14 mouse cellular contexts compared by ENCODE assay signal in the genomic region with DNA sequence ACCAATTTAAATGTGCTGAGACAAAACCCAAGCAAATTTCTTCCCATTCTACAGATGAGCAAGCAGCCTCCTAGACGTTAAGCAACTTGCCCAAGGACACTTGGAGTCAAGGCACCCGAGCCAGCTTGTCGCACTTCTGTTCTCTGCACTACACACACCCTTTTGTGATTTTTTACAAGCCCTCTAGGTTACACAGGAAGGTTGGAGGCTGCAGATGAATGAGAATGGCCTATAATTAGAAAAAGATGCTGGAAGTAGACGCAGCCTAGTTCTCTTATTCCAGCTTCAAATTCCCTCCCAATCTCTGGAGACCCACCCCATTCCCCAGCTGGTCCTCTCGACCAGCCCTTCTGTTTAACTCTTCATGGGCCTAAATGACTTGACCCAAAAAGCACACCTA. TPM values are rescaled to one million over a fixed set of nuclear protein-coding genes. Genes with fewer than 3 reads are reported as not detected.
DNase-seq lines count a peak whose midpoint lies in the region; ATAC-seq and TF ChIP-seq lines count a peak whose summit lies in the region.
"Had no signal": no experiment of that assay in that cellular context is flagged by ENCODE, and none has a peak within 500 bp of the region (broad histone marks: within the 10 kb centered on the region; RNA-seq: fewer than 3 reads in every experiment).

No protein-coding gene starts in this region.

- no peaks in the 10 kb centered on the region for H3K9me3 ChIP-seq in ES-Bruce4 (replicated peaks; ENCODE audit: control insufficient read depth, insufficient read depth, low read length, poor library complexity, severe bottlenecking)
- no peaks in the 10 kb centered on the region for H3K9me3 ChIP-seq in embryonic facial prominence, embryonic 11.5 days (replicated peaks; ENCODE audit: control insufficient read depth, low read length)
- no peaks in the 10 kb centered on the region for H3K9me3 ChIP-seq in limb, embryonic 12.5 days
- no peaks in the 10 kb centered on the region for H3K9me3 ChIP-seq in liver, embryonic 11.5 days (ENCODE audit: control insufficient read depth, low read length)
- H3K9me3 ChIP-seq: heart, embryonic 13.5 days; neural tube, embryonic 12.5 days had no signal

- intact Hi-C loops in gastrocnemius, adult 2 months (cut with DNase I): no loop called here
- intact Hi-C loops in heart, postnatal 25 days (cut with DNase I): loop anchor here (2.0 kb wide), 1 partner anchor 36 kb away; a partner anchor contains a TSS

- no peak overlapping the region for H3K4me3 ChIP-seq in ES-Bruce4 (ENCODE audit: low read depth, low read length)
- no peak overlapping the region for H3K4me3 ChIP-seq in embryonic facial prominence, embryonic 11.5 days (ENCODE audit: low read depth, low read length)
- H3K4me3 ChIP-seq in limb, embryonic 12.5 days (replicated peaks): no peak overlapping the region
- no peak overlapping the region for H3K4me3 ChIP-seq in gastrocnemius, adult 2 months
- H3K4me3 ChIP-seq in liver, embryonic 11.5 days (ENCODE audit: low read depth, low read length): no peak overlapping the region
- H3K4me3 ChIP-seq: heart, embryonic 13.5 days; neural tube, embryonic 12.5 days had no signal

- DNase-seq in embryo, embryonic 10 days (ENCODE audit: low spot score): peak; percentile 27
- no peak for DNase-seq in embryo, embryonic 9.5 days (ENCODE audit: extremely low spot score)
- DNase-seq in embryonic facial prominence, embryonic 11.5 days (ENCODE audit: low spot score): peak; percentile 78
- no peak for DNase-seq in gastrocnemius, adult 2 months
- no peak for DNase-seq in heart, postnatal 25 days (ENCODE audit: low spot score)
- DNase-seq in liver, embryonic 11.5 days (ENCODE audit: low spot score): no peak
- DNase-seq: cerebellum, adult 9-10 months; heart, postnatal 4 days; kidney, postnatal 4 days; lung, postnatal 10 days had no signal

- no peak overlapping the region for H3K4me2 ChIP-seq in embryonic facial prominence, embryonic 11.5 days (ENCODE audit: low read depth, low read length)
- H3K4me2 ChIP-seq in limb, embryonic 12.5 days: no peak overlapping the region
- H3K4me2 ChIP-seq in liver, embryonic 11.5 days: no peak overlapping the region
- H3K4me2 ChIP-seq: heart, embryonic 13.5 days; neural tube, embryonic 12.5 days had no signal

- no peak for TF ChIP-seq POLR2A in ES-Bruce4 (IDR thresholded peaks at IDR 0.05; ENCODE audit: insufficient read depth, low read length)

- no peak overlapping the region for H3K9ac ChIP-seq in ES-Bruce4 (ENCODE audit: low read depth, poor library complexity, severe bottlenecking)
- no peak overlapping the region for H3K9ac ChIP-seq in embryonic facial prominence, embryonic 11.5 days (replicated peaks; ENCODE audit: low read length)
- no peak overlapping the region for H3K9ac ChIP-seq in limb, embryonic 12.5 days (replicated peaks)
- H3K9ac ChIP-seq in liver, embryonic 11.5 days (ENCODE audit: low read depth, low read length): no peak overlapping the region
- H3K9ac ChIP-seq: heart, embryonic 13.5 days; neural tube, embryonic 12.5 days had no signal

- no peaks in the 10 kb centered on the region for H3K27me3 ChIP-seq in ES-Bruce4 (ENCODE audit: control insufficient read depth, insufficient read depth, low read length, poor library complexity, severe bottlenecking)
- no peaks in the 10 kb centered on the region for H3K27me3 ChIP-seq in embryonic facial prominence, embryonic 11.5 days (ENCODE audit: control insufficient read depth, insufficient read depth, low read length)
- H3K27me3 ChIP-seq in limb, embryonic 12.5 days: no peaks in the 10 kb centered on the region
- H3K27me3 ChIP-seq in liver, embryonic 11.5 days (replicated peaks; ENCODE audit: control insufficient read depth, insufficient read depth, low read length): no peaks in the 10 kb centered on the region
- H3K27me3 ChIP-seq: heart, embryonic 13.5 days; neural tube, embryonic 12.5 days had no signal

- no peak for ATAC-seq in embryonic facial prominence, embryonic 11.5 days (replicated peaks; ENCODE audit: insufficient number of reproducible peaks, low FRiP score, low TSS enrichment, low read depth)
- ATAC-seq in limb, embryonic 12.5 days (ENCODE audit: insufficient number of reproducible peaks, insufficient read depth, low FRiP score, low TSS enrichment, low read depth): peak; percentile 21; the same call in 1 of the 2 replicates
- no peak for ATAC-seq in liver, embryonic 11.5 days (replicated peaks; ENCODE audit: low FRiP score)

- WGBS in embryonic facial prominence, embryonic 11.5 days: 10% methylated on average over 5 of the region's 5 CpGs
- 3% methylated on average over 5 of the region's 5 CpGs for WGBS in limb, embryonic 12.5 days
- 47% methylated on average over 5 of the region's 5 CpGs for WGBS in liver, embryonic 11.5 days

- peak; percentile 42; the same call in 1 of the 2 replicates for TF ChIP-seq EP300 in ES-Bruce4 (IDR thresholded peaks at IDR 0.05; ENCODE audit: insufficient read depth, low read depth, low read length)

- H3K4me1 ChIP-seq in ES-Bruce4 (ENCODE audit: control insufficient read depth, insufficient read depth, low read length): peaks cover 2% of the 10 kb centered on the region
- H3K4me1 ChIP-seq in embryonic facial prominence, embryonic 11.5 days (ENCODE audit: control insufficient read depth, insufficient read depth, low read length): no peaks in the 10 kb centered on the region
- peaks cover 34% of the 10 kb centered on the region for H3K4me1 ChIP-seq in limb, embryonic 12.5 days (replicated peaks)
- peaks cover 6% of the 10 kb centered on the region; the same call in 1 of the 2 replicates for H3K4me1 ChIP-seq in liver, embryonic 11.5 days (replicated peaks; ENCODE audit: control insufficient read depth, insufficient read depth, low read length)

- peak overlapping the region; percentile 96 for H3K27ac ChIP-seq in ES-Bruce4 (ENCODE audit: insufficient read depth, low read length)
- H3K27ac ChIP-seq in embryonic facial prominence, embryonic 11.5 days (replicated peaks; ENCODE audit: low read depth, low read length): no peak overlapping the region
- peak overlapping the region; percentile 76 for H3K27ac ChIP-seq in limb, embryonic 12.5 days
- H3K27ac ChIP-seq in gastrocnemius, adult 2 months: no peak overlapping the region
- H3K27ac ChIP-seq in liver, embryonic 11.5 days (ENCODE audit: low read depth, low read length): no peak overlapping the region
- H3K27ac ChIP-seq: heart, embryonic 13.5 days; neural tube, embryonic 12.5 days had no signal

- TF ChIP-seq CTCF in ES-Bruce4 (IDR thresholded peaks at IDR 0.05; ENCODE audit: low read depth, low read length): no peak
- no peak for TF ChIP-seq CTCF in gastrocnemius, adult 2 months (IDR thresholded peaks at IDR 0.05)

- H3K36me3 ChIP-seq in ES-Bruce4 (ENCODE audit: control insufficient read depth, insufficient read depth, low read length, poor library complexity, severe bottlenecking): peaks cover 7% of the 10 kb centered on the region
- H3K36me3 ChIP-seq in embryonic facial prominence, embryonic 11.5 days (replicated peaks; ENCODE audit: control insufficient read depth, insufficient read depth, low read depth, low read length): peaks cover 2% of the 10 kb centered on the region; the same call in 1 of the 2 replicates
- peaks cover 5% of the 10 kb centered on the region for H3K36me3 ChIP-seq in limb, embryonic 12.5 days
- H3K36me3 ChIP-seq in liver, embryonic 11.5 days (ENCODE audit: control insufficient read depth, insufficient read depth, low read length): peaks cover 3% of the 10 kb centered on the region; the same call in 1 of the 2 replicates

RNA-seq across cellular contexts. Expression of a gene that starts 2.9 kb away (rescaled TPM):
- 434 and 464 TPM in 2 replicates for polyA plus RNA-seq in ES-Bruce4 (2011; ENCODE audit: insufficient read depth, insufficient read length, low read depth, missing spikeins)
- 382 and 425 TPM in 2 replicates for polyA plus RNA-seq in embryonic facial prominence, embryonic 11.5 days (2014; fragmentation: Nextera tagmentation; extraction: Ambion mirVana)
- 292 and 306 TPM in 2 replicates for polyA plus RNA-seq in limb, embryonic 12.5 days (2016; fragmentation: Nextera tagmentation; extraction: Ambion mirVana)
- 10 to 100 TPM; 14.8 to 19.4 TPM for total RNA-seq in gastrocnemius, adult 2 months (2021)
- total RNA-seq in heart, postnatal 25 days (2021): 10 to 100 TPM; 15.9 to 19.5 TPM
- 120 and 125 TPM in 2 replicates for polyA plus RNA-seq in liver, embryonic 11.5 days (2014; fragmentation: Nextera tagmentation; extraction: Ambion mirVana)

RNA-seq across cellular contexts. Expression of a gene that starts 36.2 kb away (rescaled TPM):
- 8.7 and 9.2 TPM in 2 replicates for polyA plus RNA-seq in ES-Bruce4 (2011; ENCODE audit: insufficient read depth, insufficient read length, low read depth, missing spikeins)
- 5.7 and 7.3 TPM in 2 replicates for polyA plus RNA-seq in embryonic facial prominence, embryonic 11.5 days (2014; fragmentation: Nextera tagmentation; extraction: Ambion mirVana)
- polyA plus RNA-seq in limb, embryonic 12.5 days (2016; fragmentation: Nextera tagmentation; extraction: Ambion mirVana): 5.4 and 6.4 TPM in 2 replicates
- under 1 TPM; 0.59 to 0.70 TPM for total RNA-seq in gastrocnemius, adult 2 months (2021)
- 1 to 10 TPM in 1 of 2 experiments, under 1 TPM in 1; 0.78 to 1.0 TPM for total RNA-seq in heart, postnatal 25 days (2021)
- polyA plus RNA-seq in liver, embryonic 11.5 days (2014; fragmentation: Nextera tagmentation; extraction: Ambion mirVana): 3.9 and 4.2 TPM in 2 replicates

Comparison
In these comparisons a context has a peak if more than half of its experiments do, and no peak if none do; other contexts are left out.
1. DNase-seq: peak in embryo, embryonic 10 days (single experiment) and embryonic facial prominence, embryonic 11.5 days (single experiment); none in embryo, embryonic 9.5 days (single experiment), gastrocnemius, adult 2 months (single experiment), heart, postnatal 25 days (single experiment) and liver, embryonic 11.5 days (single experiment).
2. H3K27ac ChIP-seq: peak in ES-Bruce4 (single experiment) and limb, embryonic 12.5 days (single experiment); none in embryonic facial prominence, embryonic 11.5 days (single experiment), gastrocnemius, adult 2 months (single experiment) and liver, embryonic 11.5 days (single experiment).